Mouse (Mus musculus) fibroblast of lung, adult 2 months (primary cell): ENCODE data around the gene Mt4.
A peak's percentile ranks its signal among the peaks of the same experiment; 100 is the strongest.

Experiments
- DNase-seq: peaks from one replicate; pipeline ENCODE4 v3.0.0-alpha.2; 2011; ENCODE audit warnings: low read depth

Gene Mt4

DNA sequence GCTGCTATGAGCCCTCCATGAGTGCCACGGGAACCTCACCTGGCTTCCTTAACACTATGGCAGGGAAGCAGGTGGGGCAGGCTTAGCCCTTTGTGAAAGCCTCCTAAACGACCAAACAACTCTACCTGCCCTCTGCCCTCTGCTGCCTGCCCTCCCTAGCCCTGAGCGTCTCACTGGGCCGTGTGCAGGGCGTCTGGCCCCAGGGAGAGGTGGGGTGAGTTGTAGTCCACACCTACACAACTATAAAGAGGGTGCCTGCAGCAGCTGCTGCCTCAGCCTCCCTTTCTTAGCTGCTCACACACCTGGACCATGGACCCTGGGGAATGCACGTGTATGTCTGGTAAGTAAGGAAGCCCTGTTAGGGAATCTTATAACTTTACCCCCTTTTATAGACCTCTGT, at the start of gene Mt4:
Mt4 (plus strand) TSS at position 265 of the 400 bp plus-strand sequence.
- no peak for DNase-seq

DNA sequence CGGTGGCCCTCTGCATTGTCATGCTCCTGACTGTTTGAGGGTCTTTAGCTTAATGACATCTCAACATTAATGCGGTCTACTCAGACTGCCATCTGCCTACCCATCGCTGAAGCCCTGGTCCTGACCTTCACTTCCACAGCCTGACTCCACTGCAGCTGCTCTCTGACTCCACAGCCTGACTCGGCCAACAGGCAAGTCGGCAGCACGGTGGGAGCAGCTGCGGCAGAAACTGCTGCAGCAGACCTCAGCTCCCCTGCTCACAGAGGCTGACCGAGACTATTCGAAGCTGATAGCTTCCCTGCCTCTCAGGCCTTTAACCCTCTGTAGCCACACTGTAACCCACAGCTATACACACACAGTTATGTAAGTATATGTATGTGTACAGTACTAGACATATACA, 49.0 kb upstream of the Mt4 start:
- DNase-seq, result no peak

DNA sequence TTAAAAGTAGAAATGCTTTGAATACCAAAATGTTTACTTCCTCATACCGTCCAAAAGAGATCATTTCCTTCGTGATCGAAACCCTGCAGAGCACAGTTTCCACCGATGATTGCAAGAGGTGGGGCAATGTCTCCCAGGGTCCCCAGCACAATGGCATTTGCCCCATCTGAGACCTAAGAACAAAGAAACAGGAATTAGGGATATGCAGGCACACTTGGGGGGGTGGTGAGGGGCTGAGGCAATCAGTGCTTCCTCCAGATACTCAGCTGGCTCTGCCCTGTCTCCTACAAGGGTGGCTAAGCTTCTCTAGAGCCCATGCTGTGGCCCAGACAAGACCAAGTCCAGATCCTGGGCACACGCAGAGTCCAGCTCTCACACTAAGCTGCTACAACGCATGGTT, 47.3 kb upstream of the Mt4 start:
- no peak for DNase-seq

DNA sequence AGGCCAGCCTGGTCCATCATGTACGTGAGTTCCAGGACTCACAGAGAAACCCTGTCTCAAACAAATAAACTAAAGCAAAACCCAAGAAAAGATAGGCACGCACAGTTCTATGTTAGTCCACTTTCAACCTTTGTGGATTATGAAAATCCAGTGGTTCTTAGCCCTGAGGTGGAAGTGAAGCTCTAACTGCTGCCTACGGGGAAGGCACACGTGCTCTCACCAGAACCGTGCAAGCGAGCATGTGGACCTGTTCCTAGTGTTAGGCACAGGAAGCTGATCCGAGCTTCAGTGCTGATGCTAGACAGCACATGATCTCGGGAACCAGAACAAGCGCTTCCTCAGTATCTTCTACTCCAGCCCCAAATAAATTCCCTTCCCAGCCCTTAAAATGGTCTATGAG, 44.1 kb upstream of the Mt4 start:
- no peak for DNase-seq

DNA sequence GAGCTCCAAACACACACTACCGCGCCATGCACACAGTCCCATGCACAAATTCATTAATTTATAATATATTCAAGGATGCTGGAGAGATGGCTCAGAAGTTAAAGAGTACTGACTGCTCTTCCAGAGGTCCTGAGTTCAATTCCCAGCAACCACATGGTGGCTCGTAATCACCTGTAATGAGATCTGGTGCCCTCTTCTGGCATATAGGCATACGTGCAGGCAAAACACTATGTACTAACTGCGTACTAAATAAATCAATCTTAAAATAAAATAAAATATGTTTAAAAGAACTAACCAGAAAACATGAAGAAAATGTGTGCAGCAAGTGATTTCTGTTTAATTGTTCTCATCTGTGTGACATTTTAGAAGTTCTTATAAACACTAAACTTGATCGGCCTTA, 42.7 kb upstream of the Mt4 start:
- no peak for DNase-seq

DNA sequence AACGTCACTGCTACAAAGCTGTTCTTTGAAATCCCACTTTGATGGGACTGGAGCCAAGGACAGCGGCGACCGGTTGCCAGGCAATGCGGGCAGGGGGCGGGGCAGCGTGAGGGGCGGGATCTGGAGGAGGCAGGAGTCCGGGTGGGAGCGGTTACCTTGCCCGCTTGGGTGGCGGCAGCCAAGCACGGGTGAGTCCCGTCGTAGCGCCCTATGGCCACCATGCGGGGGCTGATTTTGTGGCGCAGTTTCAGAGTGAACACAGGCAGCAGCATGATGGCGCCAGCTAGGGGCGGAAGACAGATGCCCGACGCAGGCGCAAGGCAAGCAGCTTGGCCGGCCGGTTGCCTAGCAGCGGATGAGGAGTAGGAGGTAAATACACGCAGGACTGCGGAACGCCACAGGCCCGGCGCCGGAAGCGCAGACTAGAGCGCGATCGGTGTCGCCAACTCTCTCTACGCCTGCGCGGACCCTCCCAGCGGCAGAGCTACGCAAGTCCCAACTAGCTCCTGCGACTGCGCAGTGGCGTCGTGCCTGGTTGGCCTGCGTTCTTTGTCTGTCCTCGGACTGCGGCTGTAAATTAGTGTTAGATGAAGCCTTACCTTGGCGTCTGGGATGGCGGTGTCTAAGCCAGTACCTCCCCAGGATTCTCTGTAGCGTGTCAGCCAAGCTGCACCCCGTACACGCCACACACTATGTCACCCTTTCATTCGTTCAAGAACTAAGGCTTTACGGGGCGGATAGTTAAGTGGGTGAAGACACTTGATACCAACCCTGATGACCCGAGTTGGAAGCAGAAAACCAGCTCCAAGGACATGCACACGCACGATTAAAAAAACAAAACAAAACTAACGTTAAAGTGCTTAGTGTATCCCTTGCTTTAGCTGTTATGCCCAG, 38.7 kb upstream of the Mt4 start, which contains the start of gene Bbs2:
Bbs2 (minus strand) TSS at position 848 of the 894 bp plus-strand sequence.
- DNase-seq, result peak; percentile 99

DNA sequence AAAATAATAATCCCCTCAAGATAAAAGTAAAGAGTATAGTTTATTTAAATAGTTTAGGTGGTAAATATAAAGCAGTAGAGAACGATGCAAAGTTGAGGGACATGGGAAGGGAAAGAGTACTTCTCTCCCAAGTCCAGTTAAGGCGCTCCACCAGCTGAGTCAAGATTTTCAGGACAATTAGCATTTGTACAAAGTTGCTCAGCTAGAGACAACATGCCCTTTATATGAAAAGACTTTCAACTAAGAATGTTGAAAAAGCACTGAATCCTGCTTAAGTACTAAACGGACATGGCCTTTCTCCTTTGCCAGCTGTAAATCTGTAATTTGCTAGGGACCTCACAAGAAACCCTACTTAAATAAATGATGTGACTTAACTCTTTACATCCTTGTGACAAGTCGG, 38.0 kb upstream of the Mt4 start:
- DNase-seq, result peak; percentile 8

DNA sequence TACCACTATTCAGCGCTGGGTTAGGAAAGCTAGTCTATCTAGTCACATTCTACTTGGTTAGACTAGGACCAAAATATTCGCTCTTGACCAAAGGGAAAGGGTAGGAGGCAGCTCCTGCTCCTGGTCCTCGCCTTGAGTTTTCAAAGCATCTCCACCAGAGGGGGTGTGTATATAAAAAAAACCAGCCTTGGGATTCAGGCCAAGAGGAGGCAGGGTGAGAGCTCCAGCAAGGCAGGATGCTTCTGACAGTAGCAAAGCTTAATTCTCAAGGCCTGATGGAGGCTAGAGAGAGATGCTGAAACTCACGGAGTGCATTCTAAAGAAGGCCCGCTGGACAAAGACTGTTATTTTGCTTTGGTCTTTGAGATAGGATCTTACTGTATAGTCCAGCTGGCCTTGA, 32.9 kb upstream of the Mt4 start:
- DNase-seq, result no peak

DNA sequence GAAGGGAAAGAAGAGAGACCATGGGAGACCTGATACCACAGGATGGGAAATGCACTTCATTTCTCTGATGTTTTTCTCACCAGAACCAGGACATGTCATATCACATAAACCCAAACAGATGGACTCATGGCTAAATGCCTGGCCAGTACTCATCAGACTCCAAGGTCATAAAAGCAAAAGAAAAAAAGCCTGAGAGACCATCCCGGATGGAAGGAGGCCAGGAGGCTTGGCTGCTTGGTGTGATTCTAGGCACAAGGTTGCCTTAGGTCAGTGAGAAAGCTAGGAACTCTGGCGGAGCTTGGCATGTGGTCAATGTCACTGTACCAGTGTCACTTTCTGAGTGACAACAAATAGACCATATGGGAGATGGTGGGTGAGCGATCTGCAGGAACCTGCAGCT, 29.1 kb upstream of the Mt4 start:
- no peak for DNase-seq

DNA sequence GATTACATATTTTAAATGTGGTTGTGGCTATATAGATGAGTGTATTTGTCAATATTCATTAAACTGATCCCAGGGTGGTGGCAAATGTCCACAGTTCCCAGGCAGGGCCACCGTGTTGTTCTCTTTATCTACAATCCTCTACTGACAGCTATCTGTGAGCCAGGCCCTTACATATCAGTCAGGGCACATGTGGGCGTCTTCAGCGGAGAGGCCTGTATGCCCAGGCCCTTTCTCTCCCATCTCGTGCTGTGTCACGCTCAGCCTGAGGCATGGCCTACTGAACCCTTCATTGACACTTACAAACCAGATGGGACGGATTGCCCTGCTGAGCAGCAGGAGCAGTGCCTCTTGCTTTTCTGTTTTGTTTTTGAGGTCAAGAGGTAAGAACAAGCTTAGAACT, 27.6 kb upstream of the Mt4 start:
- DNase-seq, result no peak

DNA sequence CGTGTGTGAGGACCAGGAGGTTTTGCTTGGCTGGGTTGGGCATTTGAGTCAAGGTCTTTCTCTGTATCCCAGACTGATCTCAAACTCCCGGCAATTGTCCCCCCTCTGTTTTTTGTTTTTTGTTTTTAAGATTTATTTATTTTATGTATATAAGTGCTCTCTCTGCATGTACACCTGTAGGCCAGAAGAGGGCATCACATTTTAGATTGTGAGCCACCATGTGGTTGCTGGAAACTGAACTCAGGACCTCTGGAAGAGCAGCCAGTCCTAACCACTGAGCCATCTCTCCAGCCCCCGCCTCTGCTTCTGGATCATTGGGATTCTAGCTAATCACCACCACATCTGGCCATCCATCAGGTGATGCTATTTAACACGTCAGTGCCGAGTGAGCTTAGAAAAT, 27.2 kb upstream of the Mt4 start:
- no peak for DNase-seq

DNA sequence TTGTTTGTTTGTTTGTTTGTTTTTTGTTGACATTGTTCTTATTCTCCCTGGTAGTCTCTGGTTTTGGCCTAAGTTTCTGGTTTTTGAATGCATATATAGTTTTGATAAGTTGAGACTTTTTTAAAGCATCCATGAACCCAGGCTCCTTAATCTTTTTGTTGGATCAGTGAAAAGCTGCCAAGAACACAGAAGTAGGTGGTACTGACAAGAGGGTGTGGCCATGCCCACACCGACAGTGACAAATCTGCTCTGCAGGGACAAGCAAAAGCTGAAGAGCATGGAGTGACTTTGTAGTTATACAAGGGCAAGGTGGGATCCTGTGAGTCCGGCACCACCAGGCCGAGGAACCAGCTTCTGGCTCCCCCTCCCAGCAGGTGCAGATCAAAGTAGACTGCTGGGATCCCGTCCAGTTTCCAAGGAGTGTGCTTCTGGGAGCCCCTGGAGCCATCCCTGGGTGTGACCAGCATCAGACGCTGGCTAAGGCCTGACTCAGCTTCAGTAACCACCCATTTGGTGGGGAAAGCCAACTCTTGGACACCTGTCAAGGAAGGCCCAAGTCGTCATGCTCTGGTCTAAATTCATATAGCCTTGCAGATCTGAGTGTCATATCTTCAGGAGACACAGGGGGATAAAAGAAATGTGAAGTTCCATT, 26.3 kb upstream of the Mt4 start:
- DNase-seq, result no peak

DNA sequence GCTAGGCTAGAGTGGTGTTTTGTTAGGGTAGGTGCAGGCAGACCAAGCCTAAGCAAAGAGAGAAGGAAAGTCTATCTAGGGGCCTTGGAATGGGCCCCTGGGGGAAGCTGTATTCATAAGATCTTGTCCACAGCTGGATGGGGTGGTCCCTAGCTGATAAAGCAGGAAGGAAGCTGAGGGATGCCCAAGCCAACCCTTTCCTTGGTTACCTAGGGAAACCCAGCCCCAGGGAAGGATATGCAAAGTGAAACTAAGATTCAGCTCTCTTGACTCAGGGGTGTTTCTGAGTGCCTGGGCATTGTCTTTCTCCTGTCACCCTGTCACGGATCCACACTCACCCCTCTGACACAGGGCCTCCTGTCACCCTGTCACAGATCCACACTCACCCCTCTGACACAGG, 23.6 kb upstream of the Mt4 start:
- DNase-seq, result no peak

DNA sequence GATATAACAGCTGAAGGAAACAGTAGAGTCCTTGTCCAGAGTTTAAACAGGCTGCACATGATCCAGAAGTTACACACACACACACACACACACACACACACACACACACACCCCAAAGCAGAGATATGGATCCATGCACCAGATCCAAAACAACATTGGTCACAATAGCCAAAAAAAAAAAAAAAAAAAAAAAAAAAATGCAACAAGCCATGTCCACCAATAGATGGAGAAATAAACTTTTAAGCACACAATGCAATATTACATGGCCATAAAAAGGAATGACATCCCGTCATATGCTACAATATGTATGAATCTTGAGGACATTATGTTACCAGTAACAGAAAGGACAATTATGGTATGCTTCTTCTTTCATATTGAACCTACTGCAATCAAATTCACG, 23.0 kb upstream of the Mt4 start:
- no peak for DNase-seq

DNA sequence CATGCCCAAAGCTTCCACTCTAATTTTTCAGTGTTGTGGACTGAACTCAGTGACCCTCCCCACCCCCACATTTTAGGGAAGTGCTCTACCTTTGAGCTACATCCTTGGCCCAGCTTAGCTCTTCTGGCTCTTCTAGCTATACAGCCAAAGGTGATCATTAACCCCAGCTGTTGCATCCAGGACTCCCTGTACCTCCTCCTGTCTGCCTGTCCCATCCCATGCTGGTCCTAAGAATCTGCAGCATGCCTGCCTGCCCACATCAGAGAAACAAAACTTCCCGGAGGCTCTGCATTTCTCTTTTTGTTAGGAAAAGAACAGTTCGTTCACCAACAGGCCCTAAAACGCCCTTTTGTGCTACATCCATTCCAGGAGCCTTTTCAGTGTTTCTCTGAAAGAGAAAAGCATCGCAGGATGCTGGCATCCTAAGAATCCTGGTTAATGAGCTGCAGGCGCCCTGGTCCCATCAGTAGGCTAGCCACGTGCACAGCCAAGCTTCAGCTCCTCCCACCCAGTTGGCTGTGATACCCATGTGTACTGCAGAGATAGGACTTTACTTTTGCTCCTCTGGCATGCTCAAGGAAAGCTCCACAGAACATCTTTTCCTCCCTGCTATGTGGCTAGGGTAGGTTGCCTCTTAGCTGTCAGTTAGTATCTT, 18.1 kb upstream of the Mt4 start:
- no peak for DNase-seq

DNA sequence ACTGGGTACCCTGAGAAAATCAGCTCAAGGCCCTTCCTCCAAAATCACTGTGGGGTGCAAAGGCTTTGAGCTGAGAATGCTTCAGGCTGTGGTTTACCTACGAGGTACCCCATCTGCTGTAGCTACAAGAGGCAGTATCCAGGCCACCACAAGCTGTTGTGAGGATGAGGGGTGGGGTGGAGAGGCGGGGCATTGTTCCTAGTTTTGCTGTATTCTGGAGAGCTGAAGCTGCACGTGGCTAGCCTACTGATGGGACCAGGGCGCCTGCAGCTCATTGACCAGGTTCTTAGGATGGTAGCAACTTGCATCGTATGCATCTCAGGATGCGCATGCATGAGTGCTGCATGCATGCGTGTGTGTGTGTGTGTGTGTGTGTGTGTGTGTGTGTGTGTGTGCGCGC, 15.4 kb upstream of the Mt4 start:
- no peak for DNase-seq

DNA sequence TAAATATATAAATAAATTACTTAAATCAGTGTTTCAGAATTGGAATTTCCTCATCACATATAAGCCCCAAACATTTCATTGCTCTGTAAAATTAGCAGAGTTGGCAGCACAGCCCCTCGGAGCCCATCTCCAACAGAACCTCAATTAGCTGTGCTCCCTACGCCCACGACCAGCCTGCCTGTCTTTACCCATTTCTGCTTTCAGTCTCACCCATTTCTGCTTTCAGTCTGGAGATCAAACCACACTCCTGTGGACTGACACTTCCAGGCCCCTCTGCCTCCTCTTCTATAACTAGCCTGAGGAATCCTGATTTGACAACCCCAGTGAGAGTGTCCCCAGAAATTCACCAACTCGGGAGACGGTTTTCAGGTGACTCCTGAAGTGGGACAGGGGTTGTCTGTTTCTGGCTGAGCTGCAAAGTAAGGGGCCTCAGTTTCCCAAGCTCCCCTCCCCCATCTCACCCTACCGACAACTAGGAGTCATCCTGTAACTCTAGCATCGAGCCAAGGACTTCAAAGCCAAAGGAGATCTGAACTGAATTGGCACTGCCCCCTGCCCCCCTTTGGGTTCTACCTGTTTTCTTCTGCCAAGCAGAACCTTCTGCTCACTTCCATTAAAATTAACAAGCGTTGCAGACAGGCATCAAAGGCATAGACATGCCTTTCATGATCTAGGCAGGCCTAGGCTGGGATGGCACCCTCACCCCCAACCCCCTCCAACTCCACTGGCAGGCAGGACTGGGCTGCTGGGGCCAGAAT, 14.1 kb upstream of the Mt4 start:
- no peak for DNase-seq

DNA sequence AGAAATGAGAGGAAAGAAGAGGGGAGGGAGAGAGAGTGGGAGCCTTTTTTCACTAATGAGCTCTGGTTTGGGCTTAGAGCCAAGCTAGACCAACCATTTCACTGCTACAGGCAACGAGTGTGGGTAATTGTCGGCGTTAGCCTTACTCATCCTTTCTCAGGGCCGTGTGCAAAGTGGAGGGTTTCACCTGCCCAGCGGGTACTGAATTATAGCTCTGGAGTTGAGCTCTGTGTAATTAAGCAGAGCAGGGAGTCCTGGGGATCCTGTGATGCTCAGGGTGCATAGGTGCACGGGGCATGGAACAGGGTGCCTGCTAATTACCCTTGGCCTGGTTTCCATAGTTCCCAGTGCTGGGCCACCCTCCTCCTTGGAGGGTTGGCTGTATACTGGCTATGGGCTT, 9.3 kb upstream of the Mt4 start:
- no peak for DNase-seq

DNA sequence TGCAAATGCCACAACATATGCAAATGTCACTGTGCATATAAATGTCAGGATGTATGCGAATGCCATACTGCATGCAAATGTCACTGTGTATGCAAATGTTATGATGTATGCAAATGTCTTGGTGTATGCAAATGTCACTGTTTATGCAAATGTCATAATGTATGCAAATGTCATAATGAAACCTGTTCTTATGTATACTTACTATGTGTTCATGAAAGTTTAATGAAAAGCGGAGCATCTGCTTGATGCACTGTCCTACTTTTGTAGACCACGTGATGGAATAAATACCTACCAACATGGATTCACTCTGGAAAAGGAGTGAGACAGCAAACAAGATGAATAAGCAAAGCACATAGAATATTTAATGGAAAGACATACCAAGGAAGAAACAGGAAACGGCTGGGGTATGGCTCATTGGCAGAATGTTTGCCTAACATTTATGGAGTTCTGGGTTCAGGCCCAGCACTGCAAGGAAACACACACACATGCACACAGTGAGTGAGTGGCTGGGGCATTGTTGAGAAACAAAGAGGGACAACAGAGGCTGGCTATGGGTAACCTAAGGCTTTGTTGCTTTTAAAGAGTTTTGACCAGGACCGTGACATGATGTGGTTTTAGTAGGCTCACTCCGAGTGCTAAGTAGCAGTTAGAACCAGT, 7.7 kb upstream of the Mt4 start:
- no peak for DNase-seq

DNA sequence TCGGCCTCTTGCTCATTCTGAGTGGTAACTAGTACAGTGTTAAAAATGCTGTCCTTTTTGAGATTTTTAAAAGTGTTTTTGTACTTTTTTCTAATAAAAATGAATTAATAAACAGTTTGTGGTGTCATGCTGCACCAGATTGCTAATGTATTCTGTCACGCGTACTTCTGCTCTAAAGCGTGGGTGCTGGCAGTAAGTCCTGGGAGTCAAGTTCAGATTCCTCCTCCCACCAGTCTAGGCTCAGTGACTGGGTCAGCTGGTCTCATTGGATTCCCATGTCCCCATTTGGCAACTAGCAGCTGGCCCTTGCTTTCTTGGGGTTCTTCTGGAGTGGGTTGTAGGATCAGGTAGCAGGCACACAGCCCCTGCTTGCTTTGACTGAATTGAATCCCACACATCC, 6.9 kb upstream of the Mt4 start:
- no peak for DNase-seq

DNA sequence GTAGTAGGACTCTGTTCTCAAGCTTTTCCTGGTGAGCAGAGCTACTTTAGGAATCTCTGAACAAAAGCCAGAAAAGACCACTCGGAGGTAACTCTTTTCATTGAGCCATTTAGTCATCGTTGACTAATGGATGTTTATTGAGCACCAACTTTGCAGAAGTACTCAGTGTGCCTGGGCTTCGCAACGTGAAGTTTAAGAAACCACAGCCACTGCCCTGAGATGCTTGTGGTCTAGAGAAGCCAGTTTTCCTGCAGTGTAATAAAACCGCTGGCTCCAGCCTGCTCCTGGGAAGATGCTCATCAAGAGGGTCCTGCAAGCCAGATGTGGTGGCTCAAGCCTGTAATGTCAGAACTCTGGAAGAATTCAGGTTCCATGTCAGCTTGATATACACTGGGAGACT, 4.9 kb upstream of the Mt4 start:
- DNase-seq, result peak; percentile 36

DNA sequence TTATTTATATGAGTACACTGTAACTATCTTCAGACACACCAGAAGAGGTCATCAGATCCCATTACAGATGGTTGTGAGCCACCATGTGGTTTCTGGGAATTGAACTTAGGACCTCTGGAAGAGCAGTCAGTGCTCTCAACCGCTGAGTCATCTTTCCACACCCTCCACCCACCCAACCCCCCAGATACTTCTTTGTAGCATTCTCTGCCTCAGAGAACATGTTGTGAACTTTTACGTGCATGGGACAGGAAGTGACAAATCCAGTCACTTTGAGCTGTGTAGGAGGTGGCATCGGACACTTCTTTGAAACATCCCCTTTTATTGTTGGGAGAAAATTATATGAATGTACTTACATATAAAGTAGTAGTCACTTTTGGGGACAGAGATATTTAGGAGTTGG, 2.4 kb upstream of the Mt4 start:
- peak; percentile 24 for DNase-seq
